In genomic region chr2:164997721-164998428, GRCm38 (mm10) we compare ENCODE assay signal across 7 mouse cellular contexts. TPM values are rescaled to one million over a fixed set of nuclear protein-coding genes. Genes with fewer than 3 reads are reported as not detected.
A peak's percentile ranks its signal among the peaks of the same experiment; 100 is the strongest.
DNase-seq lines count a peak whose midpoint lies in the region; ATAC-seq and TF ChIP-seq lines count a peak whose summit lies in the region.

No protein-coding gene starts in this region.

- no peak for TF ChIP-seq CTCF in brain, embryonic 14.5 days (IDR thresholded peaks at IDR 0.05; ENCODE audit: borderline replicate concordance, extremely low read depth, insufficient read depth, insufficient read length)
- TF ChIP-seq CTCF in lung, embryonic 14.5 days (IDR thresholded peaks at IDR 0.05; ENCODE audit: low read depth): no peak

- peaks cover 37% of the 10 kb centered on the region for H3K27me3 ChIP-seq in lung, embryonic 14.5 days (ENCODE audit: insufficient read depth, low read length)
- peaks cover 12% of the 10 kb centered on the region; the same call in 1 of the 2 replicates for H3K27me3 ChIP-seq in stomach, embryonic 14.5 days (ENCODE audit: control insufficient read depth, insufficient read depth, low read length)

- H3K4me3 ChIP-seq in lung, embryonic 14.5 days (ENCODE audit: low read depth, low read length): peak overlapping the region; percentile 30
- H3K4me3 ChIP-seq in stomach, embryonic 14.5 days (ENCODE audit: low read depth, low read length): peak overlapping the region; percentile 29

- peaks cover 41% of the 10 kb centered on the region for H3K36me3 ChIP-seq in lung, embryonic 14.5 days (ENCODE audit: insufficient read depth)
- H3K36me3 ChIP-seq in stomach, embryonic 14.5 days (ENCODE audit: control insufficient read depth, insufficient read depth, low read length): peaks cover 28% of the 10 kb centered on the region

- DNase-seq in adrenal gland, adult (ENCODE audit: inconsistent age in 2 of 2, low spot score in 1 of 2): peak; percentile 64 to 87
- DNase-seq in brain, embryonic 14.5 days (ENCODE audit: low read depth): peak; percentile 44
- DNase-seq in heart, adult 8-10 months (ENCODE audit: low spot score): peak; percentile 34
- DNase-seq in kidney, adult 18-20 months: peak; percentile 72
- peak; percentile 69 for DNase-seq in lung, embryonic 14.5 days
- DNase-seq in spleen, postnatal 4 days (ENCODE audit: low spot score in 2 of 2): no peak

- WGBS in lung, embryonic 14.5 days: 1% methylated on average over 52 of the region's 52 CpGs
- under 1% methylated on average over 50 of the region's 52 CpGs for WGBS in stomach, embryonic 14.5 days

- H3K9ac ChIP-seq in lung, embryonic 14.5 days: peak overlapping the region; percentile 42; the same call in 1 of the 2 replicates
- no peak overlapping the region for H3K9ac ChIP-seq in stomach, embryonic 14.5 days (replicated peaks; ENCODE audit: low read depth, low read length)

- no peak for TF ChIP-seq POLR2A in brain, embryonic 14.5 days (IDR thresholded peaks at IDR 0.05; ENCODE audit: borderline replicate concordance, extremely low read depth, insufficient read depth, insufficient read length, poor library complexity, severe bottlenecking)

- no peak overlapping the region for H3K27ac ChIP-seq in lung, embryonic 14.5 days (ENCODE audit: low read depth)
- H3K27ac ChIP-seq in stomach, embryonic 14.5 days (ENCODE audit: low read length): no peak overlapping the region

- ATAC-seq in lung, embryonic 14.5 days (ENCODE audit: insufficient read depth): peak; percentile 54
- no peak for ATAC-seq in stomach, embryonic 14.5 days (ENCODE audit: insufficient number of reproducible peaks, insufficient read depth, low FRiP score, low read depth)

- peaks cover 7% of the 10 kb centered on the region; the same call in 1 of the 2 replicates for H3K4me1 ChIP-seq in lung, embryonic 14.5 days (ENCODE audit: insufficient read depth)
- H3K4me1 ChIP-seq in stomach, embryonic 14.5 days (ENCODE audit: control insufficient read depth, insufficient read depth, low read length): peaks cover 15% of the 10 kb centered on the region

- H3K9me3 ChIP-seq in lung, embryonic 14.5 days (ENCODE audit: low read depth, low read length): no peaks in the 10 kb centered on the region
- no peaks in the 10 kb centered on the region for H3K9me3 ChIP-seq in stomach, embryonic 14.5 days (ENCODE audit: control insufficient read depth, low read depth, low read length)

- H3K4me2 ChIP-seq in lung, embryonic 14.5 days: peak overlapping the region; percentile 64
- H3K4me2 ChIP-seq in stomach, embryonic 14.5 days (replicated peaks; ENCODE audit: low read depth, low read length): peak overlapping the region; percentile 62

RNA-seq across cellular contexts. Expression of gene Ncoa5, which starts 36.8 kb away (rescaled TPM):
- 128 and 143 TPM in 2 replicates for polyA plus RNA-seq in brain, embryonic 14.5 days (2012; rRNA removed)
- 10 to 100 TPM; 15.2 to 18.9 (median 18.6) TPM for total RNA-seq in heart, adult 8-10 months (2022)
- 72.8 and 81.6 TPM in 2 replicates for polyA plus RNA-seq in lung, embryonic 14.5 days (2014; fragmentation: Nextera tagmentation; extraction: Ambion mirVana)
- polyA plus RNA-seq in stomach, embryonic 14.5 days (2014; fragmentation: Nextera tagmentation; extraction: Ambion mirVana): 53.8 and 54.3 TPM in 2 replicates

RNA-seq across cellular contexts. Expression of gene Slc12a5, which starts 37.3 kb away (rescaled TPM):
- polyA plus RNA-seq in brain, embryonic 14.5 days (2012; rRNA removed): 80.5 and 110 TPM in 2 replicates
- total RNA-seq in heart, adult 8-10 months (2022): 1 to 10 TPM; 1.2 to 4.2 (median 2.8) TPM
- polyA plus RNA-seq in lung, embryonic 14.5 days (2014; fragmentation: Nextera tagmentation; extraction: Ambion mirVana): 0.57 and 1.6 TPM in 2 replicates
- polyA plus RNA-seq in stomach, embryonic 14.5 days (2014; fragmentation: Nextera tagmentation; extraction: Ambion mirVana): 1.4 and 2.1 TPM in 2 replicates

RNA-seq across cellular contexts. Expression of gene Mmp9, which starts 57.3 kb away (rescaled TPM):
- 19.5 and 32.8 TPM in 2 replicates for polyA plus RNA-seq in brain, embryonic 14.5 days (2012; rRNA removed)
- 1 to 10 TPM in 2 of 4 experiments, under 1 TPM in 2; 0.84 to 1.2 (median 0.98) TPM for total RNA-seq in heart, adult 8-10 months (2022)
- polyA plus RNA-seq in lung, embryonic 14.5 days (2014; fragmentation: Nextera tagmentation; extraction: Ambion mirVana): 0.24 and 0.25 TPM in 2 replicates
- polyA plus RNA-seq in stomach, embryonic 14.5 days (2014; fragmentation: Nextera tagmentation; extraction: Ambion mirVana): 1.2 and 1.8 TPM in 2 replicates

RNA-seq across cellular contexts. Expression of gene Cd40, which starts 57.6 kb away (rescaled TPM):
- 8.4 and 8.7 TPM in 2 replicates for polyA plus RNA-seq in brain, embryonic 14.5 days (2012; rRNA removed)
- total RNA-seq in heart, adult 8-10 months (2022): 1 to 10 TPM; 1.6 to 2.4 (median 1.9) TPM
- 20.3 and 22.1 TPM in 2 replicates for polyA plus RNA-seq in lung, embryonic 14.5 days (2014; fragmentation: Nextera tagmentation; extraction: Ambion mirVana)
- polyA plus RNA-seq in stomach, embryonic 14.5 days (2014; fragmentation: Nextera tagmentation; extraction: Ambion mirVana): 8.3 and 9.7 TPM in 2 replicates

Comparison
In these comparisons a context has a peak if more than half of its experiments do, and no peak if none do; other contexts are left out.
1. DNase-seq: peak in adrenal gland, adult (2 of 2), brain, embryonic 14.5 days (single experiment), heart, adult 8-10 months (single experiment), kidney, adult 18-20 months (single experiment) and lung, embryonic 14.5 days (single experiment); none in spleen, postnatal 4 days (0 of 2).
2. RNA of gene Slc12a5, which starts 37.3 kb away (polyA plus RNA-seq): 80.5 to 110 TPM in brain, embryonic 14.5 days; 1.4 to 2.1 TPM in stomach, embryonic 14.5 days and 0.57 to 1.6 TPM in lung, embryonic 14.5 days; every median in the first group is over 10 times any median in the second.